Mouse (Mus musculus) embryonic stem cell, embryonic (primary cell): Measurements from ENCODE around the gene March10.

Experiments used
- CTCF ChIA-PET, 4 experiments: fragments of 300-600 bp in 2 of 4; fragments of 350-600 bp in 2 of 4; sonication (Branson Sonifier 250); formaldehyde crosslinking; loops; one replicate each; lab custom pipeline; 2022; ENCODE audit warnings: inconsistent platforms in 2 of 4; lab: Charles Lee
- POLR2A ChIA-PET, 4 experiments: fragments of 300-600 bp in 2 of 4; fragments of 350-600 bp in 2 of 4; sonication (Branson Sonifier 250); formaldehyde crosslinking; loops; one replicate each; lab custom pipeline; 2022; ENCODE audit warnings: antibody characterized with exemption in 4 of 4, inconsistent platforms in 1 of 4; lab: Charles Lee

The March10 gene

DNA sequence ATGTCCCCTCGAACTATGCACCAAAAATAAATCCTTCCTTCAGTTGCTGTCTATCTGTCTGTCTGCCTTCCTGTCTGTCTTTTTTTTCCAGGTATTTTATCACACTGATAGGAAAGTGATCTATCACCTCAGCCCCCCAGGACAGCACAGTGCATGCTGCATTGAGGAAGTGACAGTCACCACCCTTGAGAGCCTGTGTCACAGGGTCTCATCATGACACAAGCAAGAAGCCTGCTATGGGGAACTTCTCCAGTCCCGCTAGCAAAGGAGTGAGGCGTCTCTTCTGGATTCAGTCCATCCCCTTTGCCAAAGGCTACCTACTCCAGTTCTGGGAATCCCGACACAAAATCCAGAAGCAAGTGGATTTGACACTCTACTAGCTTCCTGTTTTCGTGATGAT lies 87.7 kb downstream of the March10 start:
- ChIA-PET CTCF (interaction anchor here in 1 of 4 experiments (1.0 kb wide), 1 partner anchor 223 kb away, joined by 3 read pairs; no protein-coding TSS in a partner anchor), POLR2A (interaction anchor here in 1 of 4 experiments (0.8 kb wide), 1 partner anchor 647 kb away, joined by 6 read pairs; no protein-coding TSS in a partner anchor)

DNA sequence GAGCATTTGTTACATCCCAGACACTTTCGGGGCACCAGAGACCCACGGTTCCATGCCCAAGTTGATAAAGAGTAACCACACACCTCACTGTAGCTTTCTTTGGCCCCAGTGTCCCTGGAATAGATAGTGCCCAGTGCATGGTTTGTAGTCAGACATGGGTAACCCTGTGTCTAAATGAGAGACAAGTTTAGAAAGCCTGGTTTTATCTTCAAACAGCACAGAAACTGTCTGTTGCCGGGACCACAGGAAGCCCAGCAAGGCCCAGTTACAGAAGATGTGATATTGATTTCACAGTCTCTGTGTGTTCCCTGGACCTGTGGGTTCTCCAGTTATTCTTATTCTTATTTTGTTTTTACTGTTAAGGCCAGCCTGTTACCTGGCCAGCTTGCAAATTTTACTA lies 89.4 kb downstream of the March10 start:
- ChIA-PET CTCF (interaction anchor here in 1 of 4 experiments (0.6 kb wide), 1 partner anchor 579 kb away, joined by 3 read pairs; no protein-coding TSS in a partner anchor), POLR2A (no interaction called here)

DNA sequence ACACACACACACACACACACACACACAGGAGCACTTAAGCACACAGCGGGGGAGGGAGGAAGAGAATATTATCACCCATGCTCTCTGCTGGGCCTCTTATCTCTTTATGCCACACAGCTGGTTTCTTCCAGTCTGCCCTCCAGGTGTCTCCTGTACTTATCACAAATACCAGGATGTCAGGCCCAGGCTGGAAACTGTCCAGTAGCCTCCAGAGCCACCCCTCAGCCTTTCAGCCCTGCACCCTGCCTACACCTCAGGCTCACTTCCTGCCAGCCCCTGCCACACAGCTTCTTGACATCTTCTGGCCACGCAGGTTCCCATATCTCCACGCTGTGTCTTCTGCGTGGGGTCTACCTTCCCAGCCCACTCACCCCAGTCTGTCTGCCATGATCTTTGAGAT lies 90.5 kb downstream of the March10 start:
- CTCF ChIA-PET: interaction anchor here in 2 of 4 experiments (0.6 kb wide), 2 partner anchors 246 to 1549 kb away, joined by 3 to 4 read pairs; no protein-coding TSS in a partner anchor
- POLR2A ChIA-PET: interaction anchor here in 1 of 4 experiments (0.6 kb wide), 1 partner anchor 613 kb away, joined by 4 read pairs; no protein-coding TSS in a partner anchor

DNA sequence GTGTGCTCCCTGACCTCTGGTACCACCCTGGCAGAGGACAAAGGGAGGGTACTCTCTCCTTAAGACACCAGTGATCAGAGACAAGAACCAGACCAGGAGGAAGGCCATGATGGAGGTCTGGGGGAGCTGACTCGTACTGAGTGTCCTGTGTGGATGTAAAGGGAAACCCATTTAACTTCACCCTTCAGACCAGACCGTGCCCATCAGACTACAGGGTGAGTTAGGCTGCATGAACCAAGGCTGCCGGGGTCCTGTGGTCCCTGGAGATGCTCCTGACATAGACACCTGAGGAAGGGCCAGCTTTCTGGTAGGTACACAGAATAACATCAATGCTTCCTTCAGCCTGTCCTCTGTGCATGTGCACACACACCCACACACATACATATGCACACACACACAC lies 90.9 kb downstream of the March10 start:
- POLR2A ChIA-PET: interaction anchor here in 1 of 4 experiments (0.5 to 0.6 kb wide), 2 partner anchors 42 to 614 kb away, joined by 4 read pairs; no protein-coding TSS in a partner anchor

DNA sequence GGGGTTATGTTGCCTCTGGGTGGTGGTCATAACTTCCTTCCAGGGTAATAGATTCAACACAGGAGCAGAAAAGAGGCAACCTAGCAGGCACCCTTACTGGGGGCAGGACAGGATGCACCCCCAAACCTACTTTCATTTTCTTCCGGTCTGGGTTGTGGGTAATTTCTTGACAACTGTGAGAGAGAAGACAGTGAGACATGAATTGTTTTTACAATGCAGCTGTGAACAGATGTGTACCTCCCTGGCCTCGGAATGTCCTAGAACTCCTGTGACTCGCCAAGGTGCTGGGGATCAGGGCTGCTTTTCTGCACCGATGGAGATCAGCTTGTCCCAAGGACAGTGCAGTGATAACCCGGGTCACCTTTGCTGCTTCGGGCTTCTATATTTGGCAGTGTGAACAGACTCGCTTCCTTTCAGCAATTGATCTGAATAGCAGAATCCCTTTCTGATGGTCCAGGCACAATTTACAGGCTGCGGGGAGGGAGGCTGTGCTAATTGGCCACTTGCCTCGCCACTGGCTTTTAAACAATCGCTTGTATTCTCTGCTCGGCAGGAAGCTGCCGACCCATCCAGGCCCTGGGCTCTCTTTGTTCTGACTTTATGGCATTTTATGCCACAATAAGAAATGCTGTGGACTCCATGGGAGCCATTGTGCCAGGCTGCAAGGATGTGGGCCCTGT lies 92.0 kb downstream of the March10 start:
- ChIA-PET POLR2A (interaction anchor here in 1 of 4 experiments (1.5 kb wide), 1 partner anchor 16 kb away, joined by 4 read pairs; no protein-coding TSS in a partner anchor), CTCF (interaction anchor here (0.6 to 4.2 kb wide), 5 partner anchors 17 to 228 kb away, joined by 3 to 14 read pairs (median 4); no protein-coding TSS in a partner anchor)

More for the DNA sequence above, 90.9 kb downstream of the March10 start:
- CTCF ChIA-PET: interaction anchor here in 2 of 4 experiments (0.6 to 1.5 kb wide), 2 partner anchors 226 to 1549 kb away, joined by 3 to 4 read pairs; no protein-coding TSS in a partner anchor

DNA sequence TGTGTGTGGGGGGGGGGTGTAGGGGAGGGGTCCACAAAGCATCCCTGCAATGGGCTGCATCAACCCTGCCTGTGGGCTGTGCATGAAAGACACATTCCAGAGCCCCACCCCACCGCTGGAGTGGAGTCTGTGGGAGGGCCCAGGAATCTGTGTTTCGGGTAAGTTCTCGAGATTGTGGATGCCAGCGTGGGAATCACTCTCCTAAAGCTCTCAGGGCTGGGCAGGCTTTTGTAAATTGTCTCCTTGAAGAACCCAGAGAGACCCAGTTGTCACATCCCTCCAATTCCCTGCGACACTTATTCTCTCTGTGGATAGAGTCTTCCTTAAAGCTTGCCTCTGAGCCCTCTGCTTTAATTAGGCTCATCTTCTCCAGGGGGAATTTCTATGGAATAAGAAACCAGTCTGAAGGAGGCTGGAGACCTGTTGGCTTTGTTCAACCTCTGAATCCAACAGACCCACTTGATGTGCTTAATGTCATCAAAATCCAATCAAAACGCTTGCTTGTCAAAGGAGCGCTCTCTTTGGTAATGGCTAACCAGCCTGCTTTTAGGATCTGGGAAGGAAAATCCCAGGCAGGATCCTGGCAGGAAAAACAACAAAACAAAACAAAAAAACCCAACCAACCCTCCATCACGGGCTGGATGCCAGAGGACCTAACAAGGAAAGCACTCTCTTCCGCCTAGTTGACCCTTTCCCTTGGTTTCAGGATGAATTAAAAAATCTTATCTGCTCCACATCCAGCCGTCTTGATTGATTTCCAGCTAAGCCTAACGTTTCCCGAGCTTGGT lies 92.7 kb downstream of the March10 start:
- ChIA-PET CTCF (interaction anchor here (0.6 to 4.2 kb wide), 10 partner anchors 16 to 579 kb away, joined by 3 to 19 read pairs (median 4); no protein-coding TSS in a partner anchor), POLR2A (interaction anchor here in 1 of 4 experiments (0.7 to 1.5 kb wide), 4 partner anchors 11 to 68 kb away, joined by 4 to 5 read pairs (median 4); no protein-coding TSS in a partner anchor)

DNA sequence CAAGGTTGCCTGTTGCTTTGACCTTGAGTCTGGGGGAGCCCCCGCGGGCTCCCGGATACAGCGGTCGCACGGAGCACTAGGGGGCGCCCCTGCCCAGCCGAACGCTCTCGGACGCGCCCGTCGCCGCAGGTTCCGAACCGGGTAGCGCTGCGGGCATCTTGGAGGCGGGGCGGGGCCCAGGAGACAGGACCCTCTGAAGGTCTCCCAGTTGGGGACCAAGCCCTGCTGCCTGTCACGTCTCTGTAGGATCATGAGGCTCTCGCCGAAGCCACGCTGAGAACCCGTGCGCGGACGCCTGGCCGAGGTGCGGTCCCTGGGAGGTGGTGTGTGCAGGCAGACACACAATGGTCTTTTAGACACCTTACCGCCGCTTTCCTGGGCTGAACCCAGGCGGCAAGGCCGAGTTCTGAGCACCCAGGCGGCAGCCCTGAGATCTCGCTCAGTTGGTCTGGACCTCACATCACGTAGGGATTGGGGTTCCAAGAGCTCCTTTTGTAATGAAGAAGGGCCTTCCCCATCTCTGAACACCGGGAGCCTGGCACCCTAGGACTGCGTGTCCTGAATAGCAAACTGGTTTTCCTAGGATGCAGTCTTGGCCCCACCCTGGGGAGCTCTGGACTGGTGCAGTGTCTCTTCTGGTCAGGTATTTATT lies 93.5 kb downstream of the March10 start:
- CTCF ChIA-PET: interaction anchor here (0.6 to 4.2 kb wide), 10 partner anchors 15 to 580 kb away, joined by 3 to 19 read pairs (median 4); no protein-coding TSS in a partner anchor

DNA sequence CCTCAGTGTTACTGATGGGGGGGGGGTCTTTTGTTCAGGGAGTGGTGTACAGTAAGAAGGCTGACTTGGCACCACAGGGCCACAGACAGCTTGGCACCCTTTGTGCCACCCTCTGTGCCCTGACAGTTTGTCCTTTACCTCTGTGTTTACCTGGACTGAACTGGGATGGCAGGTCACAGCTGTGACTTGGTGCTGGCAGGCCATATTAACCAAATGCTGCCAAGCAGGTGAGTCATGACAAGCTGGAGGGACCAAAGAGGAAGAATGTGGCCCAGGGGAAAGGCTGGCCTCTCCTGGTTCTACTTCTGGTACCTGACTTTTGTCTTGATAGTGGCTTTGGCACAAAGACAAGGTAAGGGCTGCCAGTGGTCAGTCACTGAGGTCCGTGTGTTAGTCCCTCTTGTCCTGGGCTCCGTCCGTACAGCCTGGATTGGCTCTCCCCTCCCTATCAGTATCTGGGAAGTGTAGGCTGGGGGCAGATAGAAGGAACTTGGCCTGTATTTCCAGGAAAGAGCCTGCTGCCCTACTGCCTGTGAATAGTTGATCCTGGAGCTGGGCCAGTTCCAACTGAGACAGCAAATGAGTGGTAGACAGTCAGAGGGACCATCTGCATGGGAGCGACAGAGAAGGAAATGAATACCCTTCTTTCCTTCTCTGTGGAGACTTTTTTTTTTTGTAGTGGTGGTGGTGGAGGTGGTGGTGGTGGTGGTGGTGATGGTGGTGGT lies 94.3 kb downstream of the March10 start:
- ChIA-PET POLR2A (interaction anchor here in 3 of 4 experiments (0.6 to 1.3 kb wide), 4 partner anchors 10 to 1663 kb away, joined by 3 to 7 read pairs (median 4); no protein-coding TSS in a partner anchor), CTCF (interaction anchor here (0.5 to 4.2 kb wide), 7 partner anchors 14 to 230 kb away, joined by 3 to 19 read pairs (median 4); no protein-coding TSS in a partner anchor)

More for the DNA sequence above, 93.5 kb downstream of the March10 start:
- POLR2A ChIA-PET: interaction anchor here in 1 of 4 experiments (0.6 to 1.5 kb wide), 7 partner anchors 10 to 780 kb away, joined by 3 to 5 read pairs (median 4); no protein-coding TSS in a partner anchor

DNA sequence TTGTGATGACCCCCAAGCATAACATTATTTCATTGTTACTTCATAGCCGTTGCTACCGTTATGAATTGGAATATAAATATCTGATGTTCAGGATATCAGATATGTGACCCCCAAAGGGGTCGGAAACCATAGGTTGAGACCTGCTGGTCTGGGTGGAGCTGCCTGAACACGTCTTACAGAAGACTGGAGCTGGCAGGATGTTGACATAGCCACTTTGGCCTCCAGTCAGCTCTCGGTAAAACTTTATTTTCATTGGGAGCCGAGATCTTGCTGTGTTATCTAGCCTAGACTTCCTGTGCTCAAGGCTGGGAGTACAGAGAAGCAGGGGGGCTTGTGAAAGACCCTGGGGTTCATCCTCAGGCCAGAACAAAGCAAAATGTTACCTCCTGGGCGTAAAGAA lies 100.2 kb downstream of the March10 start:
- ChIA-PET CTCF (no interaction called here), POLR2A (no interaction called here)

DNA sequence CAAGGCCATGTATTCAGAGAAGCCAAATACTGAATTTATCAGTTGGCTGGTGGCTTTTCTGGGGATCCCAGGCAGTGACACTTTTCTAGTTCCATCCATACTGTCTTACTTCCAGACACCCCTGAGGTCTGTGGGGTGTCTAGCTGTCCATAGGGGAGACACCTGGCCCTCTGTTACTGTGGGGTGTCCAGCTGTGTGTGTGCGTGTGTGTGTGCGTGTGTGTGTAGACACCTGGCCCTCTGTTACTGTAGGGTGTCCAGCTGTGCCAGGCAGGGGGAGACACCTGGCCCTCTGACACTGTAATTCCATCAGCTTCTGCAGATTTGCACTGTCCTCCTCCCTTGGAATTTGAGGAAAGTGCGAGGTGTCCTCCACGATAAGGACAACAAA lies 102.6 kb downstream of the March10 start:
- CTCF ChIA-PET: interaction anchor here in 2 of 4 experiments (0.6 to 0.8 kb wide), 2 partner anchors 16 to 238 kb away, joined by 3 to 5 read pairs; no protein-coding TSS in a partner anchor

DNA sequence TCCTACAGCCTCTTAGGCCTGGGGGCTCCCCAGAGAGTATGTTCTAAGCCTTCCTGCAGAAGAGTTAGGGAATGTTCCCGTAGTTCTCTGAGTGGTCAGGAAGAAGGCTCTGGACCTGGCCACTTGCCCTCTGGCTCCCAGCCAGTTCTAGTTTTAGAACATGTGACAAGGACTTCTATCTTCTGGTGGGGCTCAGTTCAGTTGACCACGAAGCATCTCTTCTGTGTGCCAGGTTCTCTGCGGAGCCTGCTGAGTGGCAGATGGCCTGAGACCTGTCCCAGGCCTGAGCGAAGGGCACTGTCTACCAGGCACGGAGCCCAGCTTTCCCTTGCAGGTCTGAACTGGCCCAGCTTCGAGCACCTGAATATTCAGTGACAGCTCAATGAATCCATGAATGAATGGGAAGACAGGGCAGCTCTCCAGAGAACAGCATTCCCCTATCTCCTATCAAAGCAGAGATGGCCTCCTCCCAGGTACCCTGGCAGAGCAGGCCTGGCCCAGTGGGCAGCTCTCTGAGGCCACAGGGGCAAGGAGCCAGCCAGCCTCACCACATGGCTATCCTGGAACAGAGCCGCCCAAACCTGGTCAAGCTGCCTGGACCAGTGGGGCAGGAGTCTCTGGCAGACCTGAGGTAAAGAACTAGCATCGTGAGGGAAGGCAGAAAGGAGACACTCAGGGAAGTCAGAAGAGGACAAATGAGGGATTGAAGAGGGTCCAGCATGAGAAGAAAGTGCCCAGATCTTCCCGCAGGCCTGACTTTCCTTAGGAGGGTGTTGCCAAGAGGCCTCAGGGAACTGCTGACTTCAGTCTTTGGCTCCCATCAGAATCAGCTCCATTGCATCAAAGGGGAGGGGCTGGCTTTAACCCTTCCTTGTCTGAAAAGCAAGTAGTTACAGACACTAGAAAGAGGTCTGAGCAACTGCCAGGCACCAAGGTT lies 103.3 kb downstream of the March10 start:
- CTCF ChIA-PET: interaction anchor here (0.6 to 0.8 kb wide), 4 partner anchors 16 to 950 kb away, joined by 3 to 6 read pairs (median 4); no protein-coding TSS in a partner anchor
- POLR2A ChIA-PET: interaction anchor here in 1 of 4 experiments (1.5 kb wide), 1 partner anchor 10 kb away, joined by 5 read pairs; no protein-coding TSS in a partner anchor

More for the DNA sequence above, 102.6 kb downstream of the March10 start:
- POLR2A ChIA-PET: no interaction called here

DNA sequence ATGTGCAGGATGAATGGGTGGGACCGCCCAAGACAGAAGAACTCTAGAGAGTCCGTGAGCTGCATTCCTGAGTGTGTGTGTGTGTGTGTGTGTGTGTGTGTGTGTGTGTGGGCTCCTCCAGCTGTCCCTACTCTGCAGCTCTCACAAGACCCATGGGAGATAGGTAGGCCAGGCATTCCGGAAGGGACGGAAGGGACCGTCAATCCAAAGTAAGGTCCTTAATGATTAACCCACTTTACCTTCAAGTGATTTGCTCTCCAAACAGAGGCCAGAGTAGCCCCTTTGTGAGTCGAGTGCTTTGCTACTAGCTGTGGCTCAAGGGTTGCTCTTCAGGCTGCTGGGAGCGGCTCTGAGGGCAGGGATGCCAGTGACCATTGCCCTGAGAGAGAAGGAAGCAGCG lies 104.4 kb downstream of the March10 start:
- CTCF ChIA-PET: interaction anchor here in 2 of 4 experiments (0.5 kb wide), 2 partner anchors 1526 to 1744 kb away, joined by 6 to 7 read pairs; no protein-coding TSS in a partner anchor

DNA sequence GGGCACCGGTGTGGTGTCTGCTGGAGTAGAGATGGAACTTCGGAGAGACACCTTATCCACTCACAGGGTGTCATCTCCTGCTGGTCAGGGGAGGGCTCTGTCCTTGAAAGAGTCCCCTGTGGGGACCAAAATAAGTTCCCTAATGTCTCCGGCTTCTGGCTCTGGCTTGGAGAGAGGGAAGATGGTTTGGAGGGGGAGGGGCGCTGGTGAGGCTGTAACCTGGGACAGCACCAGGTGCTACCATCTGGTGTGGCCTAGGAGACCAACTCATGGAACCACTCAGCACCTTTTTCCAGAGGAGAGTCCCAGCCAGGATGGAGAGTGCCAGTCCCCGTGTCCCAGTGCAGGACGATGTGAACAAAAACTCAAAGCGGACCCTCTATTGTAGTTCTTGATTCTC lies 105.9 kb downstream of the March10 start:
- POLR2A ChIA-PET: interaction anchor here in 1 of 4 experiments (0.7 kb wide), 2 partner anchors 26 to 517 kb away, joined by 3 to 4 read pairs; no protein-coding TSS in a partner anchor
- CTCF ChIA-PET: interaction anchor here in 1 of 4 experiments (0.7 to 1.6 kb wide), 2 partner anchors 114 to 241 kb away, joined by 3 read pairs; no protein-coding TSS in a partner anchor

More for the DNA sequence above, 104.4 kb downstream of the March10 start:
- POLR2A ChIA-PET: interaction anchor here in 1 of 4 experiments (0.6 to 1.5 kb wide), 4 partner anchors 11 to 238 kb away, joined by 3 to 5 read pairs (median 3); partner anchors contain the start of gene Tanc2

DNA sequence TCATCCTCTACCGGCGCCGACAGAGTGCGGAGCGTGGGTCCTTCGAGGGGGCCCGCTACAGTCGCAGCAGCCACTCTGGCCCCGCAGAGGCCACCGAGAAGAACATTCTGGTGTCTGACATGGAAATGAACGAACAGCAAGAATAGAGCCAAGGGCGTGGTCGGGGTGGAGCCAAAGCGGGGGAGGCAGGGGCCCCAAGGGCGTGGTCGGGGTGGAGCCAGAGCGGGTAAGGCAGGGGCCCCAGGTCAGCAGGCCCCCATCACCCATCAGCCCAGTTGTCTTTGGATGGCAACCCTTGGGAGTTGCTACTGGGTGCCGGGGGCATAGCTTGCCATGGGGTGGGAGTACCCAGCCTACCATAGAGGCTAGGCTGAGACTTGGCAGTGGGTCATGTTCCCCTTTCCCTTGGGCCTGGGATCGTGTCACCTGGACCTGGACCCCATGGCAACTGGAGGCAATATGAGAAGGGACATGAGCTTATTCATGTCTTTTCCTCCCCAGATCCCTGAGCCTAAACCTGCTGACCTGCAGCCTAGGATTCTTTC lies 106.7 kb downstream of the March10 start:
- CTCF ChIA-PET: interaction anchor here in 1 of 4 experiments (0.6 to 3.8 kb wide), 3 partner anchors 242 to 1823 kb away, joined by 3 to 42 read pairs (median 5); no protein-coding TSS in a partner anchor

DNA sequence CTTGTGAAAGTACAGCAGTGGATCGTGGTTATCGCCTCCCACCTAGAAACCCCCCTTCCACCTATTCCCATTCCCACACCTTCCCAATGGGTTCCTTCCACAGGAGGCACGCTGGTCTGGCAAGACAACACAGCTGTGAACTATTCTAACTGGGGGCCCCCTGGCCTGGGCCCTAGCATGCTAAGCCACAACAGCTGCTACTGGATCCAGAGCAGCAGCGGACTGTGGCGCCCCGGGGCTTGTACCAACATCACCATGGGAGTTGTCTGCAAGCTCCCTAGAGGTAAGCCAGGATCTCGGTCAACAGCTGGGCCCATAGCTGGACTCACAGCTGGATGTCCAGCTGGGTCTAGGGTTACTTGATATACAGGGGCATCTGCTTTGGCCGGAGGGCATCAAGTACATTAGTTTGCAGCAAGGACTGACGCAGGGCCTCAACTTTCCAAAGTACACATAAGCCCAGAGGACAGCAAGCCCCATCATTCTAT lies 108.0 kb downstream of the March10 start:
- ChIA-PET POLR2A (interaction anchor here in 1 of 4 experiments (0.7 to 1.4 kb wide), 5 partner anchors 12 to 1140 kb away, joined by 3 to 4 read pairs (median 3); partner anchors contain the start of gene Mettl2), CTCF (interaction anchor here (0.6 to 4.2 kb wide), 28 partner anchors 10 to 714 kb away, joined by 3 to 53 read pairs (median 6); partner anchors contain the start of genes March10 (in 1 of the 4) and Tanc2 (in 1 of the 4))

More for the DNA sequence above, 106.7 kb downstream of the March10 start:
- POLR2A ChIA-PET: no interaction called here
